Mouse (Mus musculus) lung, postnatal 0 days (tissue): ENCODE measurements around the gene Stbd1.

Source experiments
- CTCF ChIP-seq: IDR thresholded peaks from 2 replicates; pipeline ENCODE4 v1.5.1; 2016; ENCODE audit warnings: antibody characterized with exemption, mild to moderate bottlenecking
- EP300 ChIP-seq: IDR thresholded peaks from 2 replicates; pipeline ENCODE4 v1.6.1; 2016; ENCODE audit warnings: antibody characterized with exemption, mild to moderate bottlenecking, control low read depth

DNA sequence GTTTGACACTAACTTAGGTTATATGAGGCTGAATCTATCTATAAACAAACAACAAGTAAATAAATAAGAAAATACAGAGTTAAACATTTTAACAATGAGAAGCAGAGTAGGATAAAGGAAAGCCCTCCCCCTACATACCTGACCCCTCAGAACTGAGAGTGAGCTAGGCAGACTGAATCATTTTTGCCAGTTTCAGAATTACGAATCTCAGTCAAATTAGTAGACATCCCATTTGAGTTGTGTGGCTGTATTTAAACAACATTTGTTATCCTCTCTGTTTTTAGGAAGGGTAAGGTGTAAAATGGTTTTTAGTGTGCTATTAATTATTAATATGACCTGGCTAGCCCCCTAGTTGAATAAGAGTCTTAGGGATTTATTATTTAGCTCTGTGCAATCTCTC is 45.3 kb upstream of the Stbd1 start:
- TF ChIP-seq CTCF: no peak
- no peak for TF ChIP-seq EP300
